Mouse (Mus musculus) intestine, embryonic 14.5 days (tissue): ENCODE results near the gene Plxdc2. TPM values are rescaled to one million over a fixed set of nuclear protein-coding genes. Genes with fewer than 3 reads are reported as not detected.

ENCODE experiments used
- ATAC-seq: fragments of 200-750 bp; cut with Nextera tagmentation; replicated peaks from 2 replicates; pipeline ENCODE4 v1.8.0; 2017; ENCODE audit warnings: low read depth, moderate number of reproducible peaks, moderate TSS enrichment, moderate library complexity; ENCODE audit not compliant: low FRiP score, low TSS enrichment
- DNase-seq: peaks from one replicate; pipeline ENCODE4 v3.0.0-alpha.2; 2018; ENCODE audit warnings: low spot score
- H3K27ac ChIP-seq: fragments of 300-500 bp; sonication (generic); 2 replicates; pipeline ENCODE4 v1.5.1; 2014; ENCODE audit warnings: low read depth, mild to moderate bottlenecking, control low read depth
- H3K27me3 ChIP-seq: fragments of 300-500 bp; sonication (generic); replicated peaks from 2 replicates; pipeline ENCODE4 v1.6.1; 2014; ENCODE audit warnings: low read length, control low read depth; ENCODE audit not compliant: control insufficient read depth, insufficient read depth
- H3K36me3 ChIP-seq: fragments of 300-500 bp; sonication (generic); 2 replicates; pipeline ENCODE4 v1.6.1; 2014; ENCODE audit warnings: low read length, control low read depth; ENCODE audit not compliant: control insufficient read depth, insufficient read depth
- H3K4me1 ChIP-seq: fragments of 300-500 bp; sonication (generic); replicated peaks from 2 replicates; pipeline ENCODE4 v1.6.1; 2014; ENCODE audit warnings: low read length, control low read depth, mixed read lengths; ENCODE audit not compliant: control insufficient read depth, insufficient read depth
- H3K4me2 ChIP-seq: fragments of 300-500 bp; sonication (generic); 2 replicates; pipeline ENCODE4 v1.6.1; 2014; ENCODE audit warnings: low read length
- H3K4me3 ChIP-seq: fragments of 300-500 bp; sonication (generic); 2 replicates; pipeline ENCODE4 v1.5.1; 2014; ENCODE audit warnings: low read depth, low read length, control low read depth, mixed read lengths
- H3K9ac ChIP-seq: fragments of 300-500 bp; sonication (generic); 2 replicates; pipeline ENCODE4 v1.6.1; 2014; ENCODE audit warnings: mild to moderate bottlenecking, low read length
- H3K9me3 ChIP-seq: fragments of 300-500 bp; sonication (generic); 2 replicates; pipeline ENCODE4 v1.6.1; 2016; ENCODE audit warnings: low read length, control low read depth; ENCODE audit not compliant: control insufficient read depth
- WGBS: fragments of 180-500 bp; shearing (Covaris S2); extraction: QIAGEN DNeasy Blood & Tissue Kit; methylation state at CpG from one replicate; pipeline ENCODE4 v1.1.7; 2014; 5-methylcytosine and 5-hydroxymethylcytosine counted together
- polyA plus RNA-seq: library from polyadenylated mRNA; unstranded; fragments of >200 nt; fragmentation: Nextera tagmentation; extraction: Ambion mirVana; gene quantifications from 2 replicates; pipeline ENCODE4 v1.2.1, GENCODE M21; 2014

Gene Plxdc2
- polyA plus RNA-seq, 1 experiment from 2014 or later: 19.9 TPM

GRCm38 (mm10) chr2:16502843-16503242, 146.7 kb downstream of the Plxdc2 start:
- DNase-seq (no peak), ATAC-seq (no peak)
- Histone ChIP-seq H3K4me3 (no peak overlapping the region), H3K4me2 (no peak overlapping the region), H3K27me3 (no peaks in the 10 kb centered on the region), H3K4me1 (no peaks in the 10 kb centered on the region), H3K27ac (no peak overlapping the region), H3K9ac (no peak overlapping the region), H3K9me3 (no peaks in the 10 kb centered on the region), H3K36me3 (no peaks in the 10 kb centered on the region)
- 53% methylated on average over 1 of the region's 1 CpGs for WGBS

DNA sequence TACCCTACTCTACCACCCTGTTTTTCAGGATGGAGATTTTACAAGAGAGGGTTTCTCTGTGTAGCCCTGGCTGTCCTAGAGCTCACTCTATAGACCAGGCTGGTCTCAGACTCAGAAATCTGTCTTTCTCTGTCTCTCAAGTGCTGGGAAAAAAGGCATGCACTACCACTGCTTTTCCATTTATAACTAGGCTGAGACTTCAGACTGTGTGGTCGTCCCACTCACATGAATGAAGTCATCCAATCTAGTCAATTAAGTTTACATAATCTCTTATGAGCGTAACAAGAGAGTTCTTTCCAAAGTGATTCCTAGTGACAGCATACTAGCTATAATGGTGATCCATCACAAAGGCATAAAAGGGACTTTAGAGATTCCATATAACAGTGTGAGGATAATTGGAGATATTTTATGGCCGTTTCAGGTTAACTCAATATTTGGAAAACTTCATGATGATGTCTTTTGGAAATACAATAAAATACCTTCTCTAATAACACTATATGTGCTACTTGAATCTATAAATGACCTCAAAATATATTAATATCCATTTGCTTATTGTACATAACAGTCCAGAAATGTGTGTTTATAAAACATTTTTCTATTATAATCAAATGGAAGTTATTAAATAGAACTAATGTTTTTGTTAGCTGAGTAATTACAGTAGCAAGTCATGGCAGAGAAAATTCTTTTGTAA, 151.6 kb downstream of the Plxdc2 start:
- H3K27ac ChIP-seq: no peak overlapping the region
- H3K9ac ChIP-seq: no peak overlapping the region
- no peaks in the 10 kb centered on the region for H3K36me3 ChIP-seq
- no peak overlapping the region for H3K4me3 ChIP-seq
- H3K27me3 ChIP-seq: no peaks in the 10 kb centered on the region
- H3K4me2 ChIP-seq: no peak overlapping the region
- no peak for DNase-seq
- H3K9me3 ChIP-seq: no peaks in the 10 kb centered on the region
- ATAC-seq: no peak
- no peaks in the 10 kb centered on the region for H3K4me1 ChIP-seq
- WGBS: 67% methylated on average over 3 of the region's 3 CpGs

GRCm38 (mm10) chr2:16518148-16518547, 162.0 kb downstream of the Plxdc2 start:
- no peaks in the 10 kb centered on the region for H3K4me1 ChIP-seq
- DNase-seq: no peak
- H3K9ac ChIP-seq: no peak overlapping the region
- WGBS: 80% methylated on average over 2 of the region's 2 CpGs
- no peak for ATAC-seq
- no peaks in the 10 kb centered on the region for H3K36me3 ChIP-seq
- H3K27ac ChIP-seq: no peak overlapping the region
- H3K4me2 ChIP-seq: no peak overlapping the region
- H3K27me3 ChIP-seq: no peaks in the 10 kb centered on the region
- H3K4me3 ChIP-seq: no peak overlapping the region
- H3K9me3 ChIP-seq: no peaks in the 10 kb centered on the region

- H3K4me2 ChIP-seq: no peak overlapping the region
- 58% methylated on average over 1 of the region's 1 CpGs for WGBS
- DNase-seq (no peak), ATAC-seq (no peak)
- H3K4me1 ChIP-seq: no peaks in the 10 kb centered on the region
- H3K9me3 ChIP-seq: no peaks in the 10 kb centered on the region
- no peak overlapping the region for H3K9ac ChIP-seq
- H3K27ac ChIP-seq: no peak overlapping the region
- no peaks in the 10 kb centered on the region for H3K27me3 ChIP-seq
- H3K36me3 ChIP-seq: no peaks in the 10 kb centered on the region
- no peak overlapping the region for H3K4me3 ChIP-seq
Observed at GRCm38 (mm10) chr2:16523427-16523826, 167.3 kb downstream of the Plxdc2 start.

DNA sequence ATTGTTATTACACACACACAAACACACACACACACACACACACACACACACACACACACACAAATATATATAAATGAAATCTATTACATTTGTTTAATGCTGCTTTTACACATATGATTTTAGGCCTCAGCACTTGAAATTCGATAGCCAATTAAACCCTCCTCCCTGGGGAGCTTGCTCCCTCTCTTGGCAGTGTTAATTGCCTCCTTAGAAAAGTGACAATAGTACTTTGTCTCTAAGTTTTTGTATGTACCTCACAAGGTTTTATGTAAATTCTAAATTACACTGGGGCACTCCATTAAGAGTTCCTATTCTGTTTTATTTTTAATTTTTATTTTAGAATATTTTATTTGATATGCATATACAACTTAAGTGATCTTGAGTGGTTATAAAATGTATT, 176.1 kb downstream of the Plxdc2 start:
- no peaks in the 10 kb centered on the region for H3K36me3 ChIP-seq
- no peaks in the 10 kb centered on the region for H3K27me3 ChIP-seq
- H3K9me3 ChIP-seq: no peaks in the 10 kb centered on the region
- no peak overlapping the region for H3K9ac ChIP-seq
- 73% methylated on average over 1 of the region's 1 CpGs for WGBS
- no peak for DNase-seq
- no peak for ATAC-seq
- no peaks in the 10 kb centered on the region for H3K4me1 ChIP-seq
- no peak overlapping the region for H3K4me3 ChIP-seq
- H3K27ac ChIP-seq: no peak overlapping the region
- H3K4me2 ChIP-seq: no peak overlapping the region

GRCm38 (mm10) chr2:16534566-16534965, 178.5 kb downstream of the Plxdc2 start:
- DNase-seq: no peak
- H3K27me3 ChIP-seq: no peaks in the 10 kb centered on the region
- no peaks in the 10 kb centered on the region for H3K4me1 ChIP-seq
- no peak for ATAC-seq
- no peak overlapping the region for H3K4me2 ChIP-seq
- 79% methylated on average over 2 of the region's 2 CpGs for WGBS
- no peak overlapping the region for H3K27ac ChIP-seq
- H3K4me3 ChIP-seq: no peak overlapping the region
- no peaks in the 10 kb centered on the region for H3K9me3 ChIP-seq
- no peak overlapping the region for H3K9ac ChIP-seq
- H3K36me3 ChIP-seq: no peaks in the 10 kb centered on the region

DNA sequence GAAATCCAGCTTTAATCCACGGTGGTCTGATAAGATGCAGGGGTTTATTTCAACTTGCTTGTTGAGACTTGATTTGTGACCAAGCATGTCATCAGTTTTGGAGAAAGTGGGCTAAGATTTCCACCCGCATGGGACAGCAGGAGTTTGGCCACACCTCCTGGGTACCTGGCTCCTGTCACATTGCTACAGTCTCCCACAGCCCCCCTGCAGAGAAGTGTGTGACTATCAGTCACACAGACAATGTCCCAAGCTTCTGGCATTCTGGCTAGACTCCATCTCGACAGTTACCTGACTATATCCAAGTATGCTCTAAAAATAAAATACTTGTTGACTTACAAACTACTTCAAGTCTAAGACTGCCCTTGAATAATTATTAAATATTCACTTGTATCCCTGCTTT, 185.1 kb downstream of the Plxdc2 start:
- no peak for DNase-seq
- no peak overlapping the region for H3K9ac ChIP-seq
- ATAC-seq: no peak

DNA sequence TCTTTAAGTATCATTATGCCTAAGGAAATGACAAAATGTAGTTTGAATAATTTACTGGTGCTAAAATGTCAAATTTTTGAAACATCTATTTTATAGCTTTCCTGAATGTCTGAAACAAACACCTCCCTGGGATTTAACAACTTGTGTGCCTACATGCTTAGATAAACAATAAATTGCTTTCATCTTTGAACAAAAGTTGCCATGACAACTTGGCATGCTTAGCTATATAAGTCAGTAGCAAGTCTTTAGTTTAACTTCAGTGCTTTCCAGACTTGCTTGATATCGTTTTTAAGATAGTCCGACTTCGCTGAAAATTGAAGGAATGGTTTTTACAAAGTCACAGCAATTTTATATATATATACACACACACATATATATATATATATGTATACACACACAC, 189.1 kb downstream of the Plxdc2 start:
- H3K9ac ChIP-seq: no peak overlapping the region
- no peaks in the 10 kb centered on the region for H3K4me1 ChIP-seq
- no peaks in the 10 kb centered on the region for H3K9me3 ChIP-seq
- no peaks in the 10 kb centered on the region for H3K36me3 ChIP-seq
- H3K27me3 ChIP-seq: no peaks in the 10 kb centered on the region
- no peak overlapping the region for H3K4me2 ChIP-seq
- 82% methylated on average over 3 of the region's 3 CpGs for WGBS
- no peak overlapping the region for H3K4me3 ChIP-seq
- ATAC-seq (no peak), DNase-seq (no peak)
- no peak overlapping the region for H3K27ac ChIP-seq

More for the DNA sequence above, 185.1 kb downstream of the Plxdc2 start:
- no peaks in the 10 kb centered on the region for H3K4me1 ChIP-seq
- no peak overlapping the region for H3K27ac ChIP-seq
- no peak overlapping the region for H3K4me2 ChIP-seq
- H3K27me3 ChIP-seq: no peaks in the 10 kb centered on the region
- no peak overlapping the region for H3K4me3 ChIP-seq
- no peaks in the 10 kb centered on the region for H3K9me3 ChIP-seq
- no peaks in the 10 kb centered on the region for H3K36me3 ChIP-seq
- 49% methylated on average over 3 of the region's 3 CpGs for WGBS

DNA sequence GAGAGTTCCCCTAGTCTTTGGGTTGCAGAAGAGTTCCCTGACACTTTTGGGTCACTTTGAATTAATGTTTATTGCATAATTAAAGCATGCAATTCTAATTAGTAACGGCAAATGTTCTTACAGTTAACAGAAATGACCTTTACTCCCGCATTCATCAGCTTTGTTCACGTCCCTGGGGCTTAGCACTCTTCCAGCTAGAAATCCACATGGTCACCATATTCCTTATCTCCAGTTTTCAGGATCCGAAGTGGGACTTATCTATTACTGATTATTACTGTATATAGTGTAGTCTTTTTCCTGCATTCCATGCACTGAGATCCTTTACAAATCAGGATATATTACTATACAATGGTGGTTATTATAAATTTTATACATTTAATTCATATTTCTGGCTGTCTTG, 203.2 kb downstream of the Plxdc2 start:
- DNase-seq (no peak), ATAC-seq (no peak)
- no peak overlapping the region for H3K4me3 ChIP-seq
- 83% methylated on average over 4 of the region's 4 CpGs for WGBS
- no peaks in the 10 kb centered on the region for H3K4me1 ChIP-seq
- no peaks in the 10 kb centered on the region for H3K36me3 ChIP-seq
- H3K9me3 ChIP-seq: no peaks in the 10 kb centered on the region
- no peaks in the 10 kb centered on the region for H3K27me3 ChIP-seq
- H3K27ac ChIP-seq: no peak overlapping the region
- H3K9ac ChIP-seq: no peak overlapping the region
- H3K4me2 ChIP-seq: no peak overlapping the region
